Mouse (Mus musculus) forebrain, embryonic 14.5 days (tissue): Measurements from ENCODE around the gene Hpse2. TPM values are rescaled to one million over a fixed set of nuclear protein-coding genes. Genes with fewer than 3 reads are reported as not detected.

Experiments used
- ATAC-seq: fragments of 200-750 bp; cut with Nextera tagmentation; 2 replicates; pipeline ENCODE4 v1.8.0; 2017; ENCODE audit warnings: mild to moderate bottlenecking, moderate library complexity
- DNase-seq: peaks from one replicate; pipeline ENCODE4 v3.0.0-alpha.2; 2015; ENCODE audit warnings: low spot score
- H3K27ac ChIP-seq: fragments of 300-500 bp; sonication (generic); 2 replicates; pipeline ENCODE4 v1.5.1; 2014; ENCODE audit warnings: low read depth, mild to moderate bottlenecking, control low read depth, low read length, moderate library complexity
- H3K27me3 ChIP-seq: fragments of 300-500 bp; sonication (generic); replicated peaks from 2 replicates; pipeline ENCODE4 v1.6.1; 2014; ENCODE audit warnings: low read length, control low read depth, mixed read lengths; ENCODE audit not compliant: control insufficient read depth, insufficient read depth
- H3K36me3 ChIP-seq: fragments of 300-500 bp; sonication (generic); 2 replicates; pipeline ENCODE4 v1.6.1; 2014; ENCODE audit warnings: low read length, control low read depth; ENCODE audit not compliant: control insufficient read depth, insufficient read depth
- H3K4me1 ChIP-seq: fragments of 300-500 bp; sonication (generic); 2 replicates; pipeline ENCODE4 v1.6.1; 2014; ENCODE audit warnings: antibody characterized with exemption, low read length, control low read depth; ENCODE audit not compliant: control insufficient read depth, insufficient read depth
- H3K4me2 ChIP-seq: fragments of 300-500 bp; sonication (generic); 2 replicates; pipeline ENCODE4 v1.6.1; 2014; ENCODE audit warnings: mild to moderate bottlenecking, control low read depth, low read length
- H3K4me3 ChIP-seq: fragments of 300-500 bp; sonication (generic); 2 replicates; pipeline ENCODE4 v1.5.1; 2014; ENCODE audit warnings: low read depth, low read length, control low read depth
- H3K9ac ChIP-seq: fragments of 300-500 bp; sonication (generic); 2 replicates; pipeline ENCODE4 v1.6.1; 2014; ENCODE audit warnings: mild to moderate bottlenecking, low read length, control low read depth, moderate library complexity
- H3K9me3 ChIP-seq: fragments of 300-500 bp; sonication (generic); replicated peaks from 2 replicates; pipeline ENCODE4 v1.6.1; 2016; ENCODE audit warnings: low read length, control low read depth, mixed read lengths; ENCODE audit not compliant: control insufficient read depth
- WGBS: fragments of 180-500 bp; shearing (Covaris S2); extraction: QIAGEN DNeasy Blood & Tissue Kit; methylation state at CpG from one replicate; pipeline ENCODE4 v1.1.7; 2014; 5-methylcytosine and 5-hydroxymethylcytosine counted together
- polyA plus RNA-seq: library from polyadenylated mRNA; unstranded; fragments of >200 nt; fragmentation: Nextera tagmentation; extraction: Ambion mirVana; gene quantifications from 2 replicates; pipeline ENCODE4 v1.2.1, GENCODE M21; 2014

Hpse2 gene
- polyA plus RNA-seq, 1 experiment from 2014 or later: 0.04 TPM

DNA sequence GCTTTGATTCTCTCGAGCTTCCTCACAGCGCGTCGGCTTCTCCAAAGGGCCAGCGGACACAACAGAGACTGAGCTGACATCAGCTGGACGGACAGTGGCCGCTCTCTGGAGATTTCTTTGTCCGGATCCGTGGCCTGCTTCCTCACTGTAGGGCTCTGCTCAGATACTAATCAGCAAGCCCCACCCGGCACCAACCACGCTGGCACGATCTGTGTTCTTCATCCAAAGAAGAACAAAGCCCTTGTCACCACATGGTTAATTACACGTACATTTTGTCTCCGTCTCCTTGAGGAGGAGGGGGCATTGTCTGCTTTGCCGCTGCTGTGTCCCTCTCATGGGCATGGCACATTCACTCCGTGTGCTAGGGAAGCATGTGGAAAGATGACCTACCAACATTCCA lies 644.9 kb downstream of the Hpse2 start:
- ATAC-seq: no peak
- H3K4me2 ChIP-seq: no peak overlapping the region
- H3K27me3 ChIP-seq: no peaks in the 10 kb centered on the region
- no peak overlapping the region for H3K4me3 ChIP-seq
- H3K9me3 ChIP-seq: no peaks in the 10 kb centered on the region
- H3K36me3 ChIP-seq: no peaks in the 10 kb centered on the region
- peak; percentile 37 for DNase-seq
- no peak overlapping the region for H3K27ac ChIP-seq
- 50% methylated on average over 16 of the region's 16 CpGs for WGBS
- peaks cover 9% of the 10 kb centered on the region; the same call in 1 of the 2 replicates for H3K4me1 ChIP-seq
- H3K9ac ChIP-seq: peak overlapping the region; percentile 29; the same call in 1 of the 2 replicates

DNA sequence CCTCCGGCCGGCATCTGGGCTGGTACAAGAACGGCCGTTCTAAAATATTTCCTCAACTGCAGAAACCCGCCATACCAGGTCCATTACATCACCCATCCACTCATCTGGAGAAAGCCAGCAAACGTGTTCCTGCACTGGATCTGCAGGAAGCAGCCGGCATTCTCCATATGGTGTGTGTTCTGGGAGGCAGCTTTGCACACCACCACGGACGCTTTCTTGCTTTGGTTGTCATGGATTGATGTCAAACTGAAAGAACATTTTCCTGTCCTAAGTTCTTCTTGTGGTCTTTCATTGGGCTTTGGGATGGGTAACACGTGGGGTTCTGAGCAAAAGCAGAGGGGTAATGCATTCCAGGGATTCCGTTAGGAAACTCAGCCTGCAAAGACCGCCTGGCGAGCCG lies 646.3 kb downstream of the Hpse2 start:
- H3K27ac ChIP-seq: no peak overlapping the region
- no peak overlapping the region for H3K4me3 ChIP-seq
- DNase-seq: no peak
- no peak for ATAC-seq
- 78% methylated on average over 14 of the region's 14 CpGs for WGBS
- H3K9ac ChIP-seq: no peak overlapping the region
- no peak overlapping the region for H3K4me2 ChIP-seq
- peaks cover 9% of the 10 kb centered on the region; the same call in 1 of the 2 replicates for H3K4me1 ChIP-seq
- no peaks in the 10 kb centered on the region for H3K27me3 ChIP-seq
- H3K9me3 ChIP-seq: no peaks in the 10 kb centered on the region
- no peaks in the 10 kb centered on the region for H3K36me3 ChIP-seq

DNA sequence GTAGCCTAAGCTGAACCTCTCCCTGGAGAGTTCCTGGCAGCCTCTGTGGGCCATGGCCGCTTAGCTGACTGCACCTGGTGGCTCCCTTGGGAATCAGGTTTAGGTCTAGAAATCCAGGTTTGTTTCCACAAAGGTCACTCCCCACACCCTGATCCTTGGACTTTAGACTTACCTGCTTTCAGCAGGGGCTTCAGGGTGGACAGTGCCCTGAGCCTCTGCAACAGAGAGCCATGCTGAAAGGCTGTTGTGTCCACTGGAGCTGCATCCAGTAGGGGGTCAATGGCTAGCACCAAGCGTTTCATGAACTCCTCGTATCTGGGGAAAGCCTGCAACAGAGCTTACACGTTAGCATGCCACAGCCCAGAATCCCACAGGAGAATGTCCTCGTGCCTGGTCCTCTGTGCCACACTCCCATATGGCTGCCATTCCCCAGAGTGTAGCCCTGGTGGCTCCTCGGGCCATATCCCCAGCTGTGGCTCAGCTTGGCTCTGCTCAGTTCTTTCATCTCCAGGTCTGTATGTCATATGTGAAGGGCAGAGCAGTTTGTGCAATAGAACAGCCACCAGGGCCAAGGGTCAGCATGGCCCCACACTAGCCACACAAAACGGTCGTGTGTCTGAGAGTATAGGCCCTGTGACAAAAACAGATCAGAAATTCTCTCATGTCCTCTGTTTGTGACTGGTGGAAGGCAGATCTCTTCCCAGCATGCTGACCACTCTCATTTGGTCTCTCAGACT lies 647.8 kb downstream of the Hpse2 start:
- DNase-seq: no peak
- 84% methylated on average over 8 of the region's 8 CpGs for WGBS

DNA sequence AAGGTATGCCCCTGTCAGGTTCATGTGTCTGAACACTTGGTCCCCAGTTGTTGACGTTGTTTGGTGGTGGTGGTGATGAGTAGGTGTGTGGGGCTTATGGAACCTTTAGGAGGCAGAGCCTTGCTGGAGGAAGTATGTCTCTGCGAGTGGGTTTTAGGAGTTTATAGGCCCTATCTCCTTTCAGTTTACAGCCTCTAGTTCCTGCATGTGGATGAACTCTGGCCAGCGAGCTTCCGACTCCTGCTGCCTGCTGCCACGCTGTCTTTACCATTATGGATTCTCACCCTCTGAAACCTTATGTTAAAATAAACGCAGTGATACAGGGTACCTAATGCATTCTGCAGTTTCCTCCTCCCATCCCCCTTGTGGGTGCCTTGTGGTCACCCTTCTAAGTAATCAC lies 648.4 kb downstream of the Hpse2 start:
- no peaks in the 10 kb centered on the region for H3K36me3 ChIP-seq
- no peak overlapping the region for H3K4me3 ChIP-seq
- 89% methylated on average over 6 of the region's 6 CpGs for WGBS
- no peak overlapping the region for H3K4me2 ChIP-seq
- no peak for DNase-seq
- no peaks in the 10 kb centered on the region for H3K27me3 ChIP-seq
- no peak for ATAC-seq
- no peaks in the 10 kb centered on the region for H3K9me3 ChIP-seq
- H3K4me1 ChIP-seq: peaks cover 6% of the 10 kb centered on the region; the same call in 1 of the 2 replicates
- H3K27ac ChIP-seq: no peak overlapping the region
- H3K9ac ChIP-seq: no peak overlapping the region

More for the DNA sequence above, 647.8 kb downstream of the Hpse2 start:
- ATAC-seq: no peak
- Histone ChIP-seq H3K27me3 (no peaks in the 10 kb centered on the region), H3K27ac (no peak overlapping the region), H3K4me2 (no peak overlapping the region), H3K36me3 (no peaks in the 10 kb centered on the region), H3K4me1 (peaks cover 7% of the 10 kb centered on the region; the same call in 1 of the 2 replicates), H3K9me3 (no peaks in the 10 kb centered on the region), H3K4me3 (no peak overlapping the region), H3K9ac (no peak overlapping the region)

DNA sequence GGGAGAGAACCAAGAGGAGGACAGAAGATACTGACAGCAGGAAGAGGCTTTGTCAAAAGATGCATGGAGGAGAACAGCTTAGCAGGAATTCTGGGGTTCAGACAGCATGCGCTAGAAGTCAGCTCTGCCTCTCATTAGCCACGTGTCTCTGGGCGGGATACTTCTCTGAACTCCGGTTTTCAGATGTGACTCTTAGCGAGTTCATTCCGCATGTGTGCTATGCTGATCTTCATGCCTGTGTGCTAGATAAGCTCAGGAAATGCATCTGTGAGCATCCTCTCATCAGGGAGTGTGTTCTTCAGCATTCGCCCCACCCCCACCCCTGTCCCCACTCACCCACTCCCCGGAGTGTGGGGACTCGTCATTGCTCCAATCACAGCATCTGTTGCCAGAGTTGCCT lies 650.4 kb downstream of the Hpse2 start:
- no peaks in the 10 kb centered on the region for H3K9me3 ChIP-seq
- ATAC-seq (no peak), DNase-seq (no peak)
- H3K27me3 ChIP-seq: no peaks in the 10 kb centered on the region
- WGBS: 68% methylated on average over 9 of the region's 9 CpGs
- no peaks in the 10 kb centered on the region for H3K4me1 ChIP-seq
- H3K4me2 ChIP-seq: no peak overlapping the region
- no peak overlapping the region for H3K9ac ChIP-seq
- no peak overlapping the region for H3K27ac ChIP-seq
- H3K36me3 ChIP-seq: no peaks in the 10 kb centered on the region
- no peak overlapping the region for H3K4me3 ChIP-seq

Other genes with a start within 250 kb of the Hpse2 start
- 0.62 and 1.4 TPM in 2 replicates for gene Cnnm1, start 52.1 kb upstream of the Hpse2 start, polyA plus RNA-seq
- 56.9 and 65.6 TPM in 2 replicates for gene Got1, start 136.2 kb upstream of the Hpse2 start, polyA plus RNA-seq
- gene Nkx2-3, start 224.0 kb upstream of the Hpse2 start, polyA plus RNA-seq: 4.1 and 4.6 TPM in 2 replicates